Comparison of ENCODE assay signal across 14 mouse cellular contexts in genomic region chr12:83309031-83309804, GRCm38 (mm10).
DNase-seq lines count a peak whose midpoint lies in the region; ATAC-seq and TF ChIP-seq lines count a peak whose summit lies in the region.
"Had no signal": no experiment of that assay in that cellular context is flagged by ENCODE, and none has a peak within 500 bp of the region (broad histone marks: within the 10 kb centered on the region; RNA-seq: fewer than 3 reads in every experiment).

No protein-coding gene starts in this region.

- 0 out of 2 replicates have a peak overlapping the region, but pooled peaks have one; percentile 11 for H3K4me2 ChIP-seq in heart, embryonic 13.5 days
- H3K4me2 ChIP-seq in liver, postnatal 0 days (ENCODE audit: low read depth, low read length) = peak overlapping the region; percentile 46; the same call in 1 of the 2 replicates
- H3K4me2 ChIP-seq: forebrain, embryonic 12.5 days; limb, embryonic 15.5 days had no signal

- no peaks in the 10 kb centered on the region for H3K36me3 ChIP-seq in heart, embryonic 13.5 days
- no peaks in the 10 kb centered on the region for H3K36me3 ChIP-seq in heart, adult 2 months (ENCODE audit: control insufficient read depth, insufficient read depth, low read length)
- no peaks in the 10 kb centered on the region for H3K36me3 ChIP-seq in ES-E14 (ENCODE audit: control insufficient read depth, insufficient read depth, low read length, poor library complexity, severe bottlenecking)
- H3K36me3 ChIP-seq in liver, postnatal 0 days (replicated peaks; ENCODE audit: insufficient read depth, low read length) = no peaks in the 10 kb centered on the region
- no peaks in the 10 kb centered on the region for H3K36me3 ChIP-seq in limb, embryonic 10.5 days
- H3K36me3 ChIP-seq: forebrain, embryonic 12.5 days; limb, embryonic 15.5 days had no signal

- ATAC-seq in heart, embryonic 13.5 days (ENCODE audit: extremely low read depth, insufficient number of reproducible peaks, low FRiP score, low TSS enrichment) = no peak
- peak; percentile 97 for ATAC-seq in liver, postnatal 0 days

- intact Hi-C loops in heart, adult 2 months (cut with DNase I) = no loop called here

- TF ChIP-seq CTCF in heart, adult 2 months (IDR thresholded peaks at IDR 0.05) = no peak
- TF ChIP-seq CTCF in liver, postnatal 0 days (IDR thresholded peaks at IDR 0.05; ENCODE audit: low read depth) = no peak

- H3K4me3 ChIP-seq in heart, embryonic 13.5 days = no peak overlapping the region
- H3K4me3 ChIP-seq in heart, adult 2 months = no peak overlapping the region
- peak overlapping the region in 1 of 2 experiments; percentile 23; a peak in 1 of 4 replicates for H3K4me3 ChIP-seq in ES-E14 (ENCODE audit: insufficient read depth in 1 of 2, low read depth in 1 of 2, low read length in 2 of 2, poor library complexity in 1 of 2, severe bottlenecking in 1 of 2)
- no peak overlapping the region for H3K4me3 ChIP-seq in liver, postnatal 0 days (ENCODE audit: low read depth, low read length)
- H3K4me3 ChIP-seq in limb, embryonic 10.5 days = no peak overlapping the region
- H3K4me3 ChIP-seq: forebrain, embryonic 12.5 days; limb, embryonic 15.5 days had no signal

- TF ChIP-seq POLR2A in heart, adult 2 months (IDR thresholded peaks at IDR 0.05; ENCODE audit: insufficient read depth, low read depth, low read length) = no peak

- H3K9me3 ChIP-seq in heart, embryonic 13.5 days = no peaks in the 10 kb centered on the region
- H3K9me3 ChIP-seq in ES-E14 (ENCODE audit: control insufficient read depth, insufficient read depth, low read depth, low read length) = no peaks in the 10 kb centered on the region
- no peaks in the 10 kb centered on the region for H3K9me3 ChIP-seq in liver, postnatal 0 days (ENCODE audit: low read length)
- no peaks in the 10 kb centered on the region for H3K9me3 ChIP-seq in limb, embryonic 10.5 days (replicated peaks)
- H3K9me3 ChIP-seq: forebrain, embryonic 12.5 days; limb, embryonic 15.5 days had no signal

- peaks cover 35% of the 10 kb centered on the region for H3K4me1 ChIP-seq in heart, embryonic 13.5 days
- no peaks in the 10 kb centered on the region for H3K4me1 ChIP-seq in heart, adult 2 months (ENCODE audit: control insufficient read depth, insufficient read depth, low read length)
- peaks cover 11 to 13% of the 10 kb centered on the region in 2 experiments; a peak in 3 of 4 replicates for H3K4me1 ChIP-seq in ES-E14 (ENCODE audit: control insufficient read depth in 2 of 2, insufficient read depth in 2 of 2, low read length in 2 of 2, poor library complexity in 1 of 2)
- H3K4me1 ChIP-seq in liver, postnatal 0 days (ENCODE audit: insufficient read depth) = peaks cover 13% of the 10 kb centered on the region; the same call in 1 of the 2 replicates
- H3K4me1 ChIP-seq in limb, embryonic 10.5 days = peaks cover 13% of the 10 kb centered on the region; the same call in 1 of the 2 replicates
- H3K4me1 ChIP-seq: limb, embryonic 15.5 days had no signal

- no peak overlapping the region for H3K9ac ChIP-seq in heart, embryonic 13.5 days
- H3K9ac ChIP-seq in heart, adult 2 months (ENCODE audit: low read depth, low read length) = no peak overlapping the region
- 0 out of 2 replicates have a peak overlapping the region, but pooled peaks have one; percentile 7 for H3K9ac ChIP-seq in ES-E14 (ENCODE audit: insufficient read depth, low read depth, low read length, poor library complexity, severe bottlenecking)
- no peak overlapping the region for H3K9ac ChIP-seq in liver, postnatal 0 days (replicated peaks)
- H3K9ac ChIP-seq: forebrain, embryonic 12.5 days; limb, embryonic 15.5 days had no signal

- H3K27me3 ChIP-seq in heart, embryonic 13.5 days (replicated peaks) = no peaks in the 10 kb centered on the region
- no peaks in the 10 kb centered on the region for H3K27me3 ChIP-seq in heart, adult 2 months (ENCODE audit: control insufficient read depth, insufficient read depth, low read length)
- H3K27me3 ChIP-seq in liver, postnatal 0 days (ENCODE audit: insufficient read depth, low read length) = no peaks in the 10 kb centered on the region
- H3K27me3 ChIP-seq in limb, embryonic 10.5 days (ENCODE audit: low read depth, poor library complexity, severe bottlenecking) = no peaks in the 10 kb centered on the region
- H3K27me3 ChIP-seq: forebrain, embryonic 12.5 days; limb, embryonic 15.5 days had no signal

- H3K27ac ChIP-seq in heart, embryonic 13.5 days (replicated peaks) = no peak overlapping the region
- H3K27ac ChIP-seq in heart, adult 2 months = no peak overlapping the region
- H3K27ac ChIP-seq in ES-E14 (ENCODE audit: insufficient read depth, low read depth, low read length, poor library complexity, severe bottlenecking) = no peak overlapping the region
- H3K27ac ChIP-seq in liver, postnatal 0 days (ENCODE audit: low read depth) = peak overlapping the region; percentile 69
- no peak overlapping the region for H3K27ac ChIP-seq in limb, embryonic 10.5 days
- H3K27ac ChIP-seq: forebrain, embryonic 12.5 days; limb, embryonic 15.5 days had no signal

- TF ChIP-seq EP300 in heart, adult 2 months (IDR thresholded peaks at IDR 0.05; ENCODE audit: insufficient read depth, low read depth, low read length) = no peak
- TF ChIP-seq EP300 in liver, postnatal 0 days (IDR thresholded peaks at IDR 0.05; ENCODE audit: low read depth) = peak; percentile 83

- no peak for DNase-seq in heart, adult 2 months
- no peak for DNase-seq in ES-E14 (ENCODE audit: low read depth, low spot score)
- DNase-seq in c-Kit-positive CD71-positive TER-119-positive erythroid progenitor cells, embryonic 14.5 days (ENCODE audit: low spot score) = peak; percentile 77
- DNase-seq in liver, postnatal 0 days = peak; percentile 44
- DNase-seq in ovary, postnatal 36 days (ENCODE audit: low spot score) = no peak
- DNase-seq in limb, embryonic 10.5 days (ENCODE audit: low spot score) = no peak
- DNase-seq in cerebellum, postnatal 14 days = no peak
- DNase-seq: embryo, embryonic 11 days; gastrocnemius, postnatal 14 days; heart, postnatal 14 days; kidney, adult 8-10 months had no signal

- no peaks in the 10 kb centered on the region for H3K79me2 ChIP-seq in heart, adult 2 months (replicated peaks; ENCODE audit: control insufficient read depth, insufficient read depth, low read length)

- 81% methylated on average over 11 of the region's 11 CpGs for WGBS in heart, embryonic 13.5 days
- 87% methylated on average over 11 of the region's 11 CpGs for WGBS in heart, adult 2 months
- 76% methylated on average over 11 of the region's 11 CpGs for whole genome bisulfite sequencing in liver, postnatal 0 days (ENCODE audit: insufficient replicate concordance)
- WGBS in limb, embryonic 10.5 days = 84% methylated on average over 11 of the region's 11 CpGs

- in situ Hi-C loops in ES-E14 (cut with MboI; ENCODE audit: low sequenced_read_pairs in 2 of 2, unreplicated experiment in 2 of 2) = no loop called here

TF ChIP-seq in ES-E14, 5 proteins besides CTCF, POLR2A, EP300 and RAD21:
- no peak for TF ChIP-seq CHD2 (IDR thresholded peaks at IDR 0.05; ENCODE audit: low read depth, low read length)
- 0 out of 2 replicates have a peak, but pooled peaks have one; percentile 2 for TF ChIP-seq ZNF384 (IDR thresholded peaks at IDR 0.05; ENCODE audit: low read depth, low read length)
- TF ChIP-seq MAFK (IDR thresholded peaks at IDR 0.05; ENCODE audit: insufficient read depth, low read depth, low read length) = no peak
- no peak for TF ChIP-seq ZC3H11A (IDR thresholded peaks at IDR 0.05; ENCODE audit: borderline replicate concordance, low read depth, low read length)
- no peak for TF ChIP-seq HCFC1 (IDR thresholded peaks at IDR 0.05; ENCODE audit: borderline replicate concordance, insufficient read depth, low read length)

Comparison
In these comparisons a context has a peak if more than half of its experiments do, and no peak if none do; other contexts are left out.
1. DNase-seq: peak in c-Kit-positive CD71-positive TER-119-positive erythroid progenitor cells, embryonic 14.5 days (single experiment) and liver, postnatal 0 days (single experiment); none in heart, adult 2 months (0 of 2), ES-E14 (single experiment), ovary, postnatal 36 days (single experiment), limb, embryonic 10.5 days (single experiment) and cerebellum, postnatal 14 days (0 of 2).